Mouse (Mus musculus) CD4-positive naive resting alpha-beta T cell, adult 57 days (primary cell): Measurements from ENCODE around the gene Tmem170b. TPM values are rescaled to one million over a fixed set of nuclear protein-coding genes. Genes with fewer than 3 reads are reported as not detected.

Source experiments
- total RNA-seq: library from RNA; stranded (reverse); gene quantifications from one replicate; pipeline ENCODE4 v1.2.4, GENCODE M21; 2023

Gene Tmem170b
- 11.2 TPM for total RNA-seq

DNA sequence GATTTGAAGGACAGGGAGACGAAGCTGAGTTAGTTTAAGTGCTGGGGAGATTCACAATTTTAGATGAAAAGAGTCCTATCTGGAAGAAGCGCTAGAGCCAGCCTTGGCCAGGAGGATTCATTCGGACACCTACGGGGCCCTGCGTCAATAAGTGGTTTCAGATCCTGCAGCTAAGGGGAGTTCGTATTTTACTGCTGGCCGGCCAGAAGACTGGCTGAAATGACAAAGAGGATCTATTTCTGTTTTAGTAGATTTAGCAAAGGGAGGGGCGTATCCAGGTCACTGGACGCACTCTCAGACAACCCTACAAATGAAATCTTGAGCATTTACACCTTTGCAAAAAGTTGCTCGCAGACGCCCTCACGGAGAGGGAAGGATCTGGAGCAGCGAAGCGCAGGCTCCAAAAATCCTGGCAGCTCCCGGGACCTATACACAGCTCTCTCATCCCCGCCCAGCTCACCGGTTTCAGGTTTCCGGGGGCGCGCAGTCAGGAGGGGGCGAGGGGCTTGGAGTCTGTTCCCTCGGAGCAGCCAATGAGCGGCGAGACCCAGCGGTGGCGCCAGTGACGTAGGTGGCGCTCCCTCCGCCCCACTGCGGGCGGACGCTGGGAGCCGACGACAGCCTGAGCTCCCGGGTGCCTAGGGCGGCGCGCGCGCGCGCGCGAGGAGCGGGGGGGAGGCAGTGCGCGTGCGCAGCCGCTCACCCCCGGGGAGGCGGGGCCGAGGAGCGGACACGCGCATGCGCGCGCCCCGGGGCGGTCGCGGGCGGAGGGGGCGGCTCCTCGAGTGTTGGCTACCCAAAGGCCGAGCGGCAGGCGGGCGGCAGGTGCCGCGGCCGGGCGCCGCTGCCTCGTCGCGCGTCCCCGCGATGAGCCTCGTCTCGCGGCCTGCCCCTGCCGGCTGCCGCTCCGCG, at the start of gene Tmem170b:
Gene Tmem170b (plus strand): TSS at position 809 of the 912 bp plus-strand sequence.

Other genes starting within 250 kb of the Tmem170b start
- gene Nedd9, start 118.5 kb upstream of the Tmem170b start, total RNA-seq, result 159 TPM
- gene Adtrp, start 241.8 kb downstream of the Tmem170b start, total RNA-seq, result not detected